Mouse (Mus musculus): Measurements from ENCODE around the gene Gk5.

The Gk5 gene

DNA sequence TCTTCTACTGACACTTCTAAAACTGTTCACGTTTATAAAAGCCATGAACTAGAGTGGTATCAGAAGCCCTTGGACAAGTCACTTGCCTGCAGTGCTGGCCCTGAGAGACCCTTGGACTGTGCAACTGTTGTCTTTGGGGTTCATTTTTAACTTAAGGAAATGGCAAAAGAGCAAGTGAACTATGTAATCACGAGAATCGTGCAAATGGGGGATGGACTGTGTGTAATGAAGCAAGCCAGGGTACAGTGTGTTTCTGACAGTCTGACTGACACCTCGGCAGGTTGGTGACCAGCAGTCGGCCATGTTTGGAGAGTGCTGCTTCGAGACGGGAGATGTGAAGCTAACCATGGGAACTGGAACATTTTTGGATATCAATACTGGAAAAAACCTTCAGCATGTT, 33.6 kb downstream of the Gk5 start:
- WGBS = 93% methylated on average over 7 of the region's 7 CpGs

DNA sequence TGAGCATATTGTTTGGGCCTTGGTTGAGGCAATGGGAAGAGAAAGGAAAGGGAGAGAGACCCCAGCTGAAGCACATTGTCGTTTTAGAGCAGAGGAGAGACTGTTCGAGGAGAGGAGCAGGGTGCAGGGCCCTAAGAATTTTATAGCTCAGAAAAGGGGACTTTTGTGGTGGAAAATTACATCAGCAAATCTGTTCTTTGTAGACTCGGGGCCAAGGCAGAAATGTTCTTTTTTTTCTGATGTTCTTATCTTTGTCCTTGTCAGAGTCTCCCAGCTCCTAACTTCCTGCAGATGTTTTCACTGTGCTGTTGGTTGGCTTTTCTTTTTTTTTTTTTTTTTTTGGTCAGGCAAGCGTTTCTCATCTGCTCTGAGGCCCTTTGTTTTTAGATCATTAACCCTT, 39.3 kb downstream of the Gk5 start:
- 63% methylated on average over 4 of the region's 4 CpGs for WGBS

GRCm38 (mm10) chr9:96159047-96159446, 39.9 kb downstream of the Gk5 start:
- WGBS = 83% methylated on average over 3 of the region's 3 CpGs

DNA sequence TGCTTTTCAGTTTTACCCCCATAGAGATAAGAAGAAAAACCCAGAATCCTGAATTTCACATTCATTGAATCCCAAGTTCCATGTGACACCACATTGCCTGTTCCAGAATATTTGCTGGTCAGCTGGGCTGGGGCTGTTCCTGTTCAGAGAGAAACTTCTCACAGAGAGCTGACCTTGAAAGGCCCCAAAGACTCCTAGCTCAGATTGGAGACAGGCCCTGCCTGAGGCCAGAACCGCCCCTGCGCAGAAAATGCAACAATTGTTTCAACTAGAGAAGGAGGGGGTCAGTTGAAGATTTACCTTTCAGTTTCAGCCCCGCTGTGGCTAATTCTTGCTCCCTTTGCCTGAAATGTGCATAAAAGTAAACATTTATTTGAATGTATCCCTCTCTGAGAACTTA, 41.6 kb downstream of the Gk5 start:
- WGBS = 86% methylated on average over 3 of the region's 3 CpGs

DNA sequence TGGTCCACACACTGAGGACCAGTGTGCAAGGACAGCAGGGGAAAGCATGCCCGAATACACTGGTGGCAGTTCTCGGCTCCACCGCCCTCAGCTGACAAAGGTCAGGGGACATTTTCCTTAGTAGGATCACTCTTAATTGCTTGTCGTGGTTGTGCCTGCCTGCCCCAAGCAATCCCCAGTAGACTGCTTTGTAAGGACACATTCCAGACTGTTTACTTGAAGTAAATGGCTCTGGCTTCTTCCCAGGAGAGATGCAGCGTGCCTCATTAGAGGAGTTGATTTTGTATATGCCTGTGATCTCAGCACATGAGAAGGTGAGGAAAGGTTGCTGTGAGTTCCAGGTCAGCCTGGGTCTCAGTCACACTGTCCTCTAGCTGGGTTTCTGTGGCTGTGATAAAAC, 43.3 kb downstream of the Gk5 start:
- WGBS = 80% methylated on average over 5 of the region's 5 CpGs

GRCm38 (mm10) chr9:96163443-96163842, 44.3 kb downstream of the Gk5 start:
- WGBS = 97% methylated on average over 7 of the region's 7 CpGs

DNA sequence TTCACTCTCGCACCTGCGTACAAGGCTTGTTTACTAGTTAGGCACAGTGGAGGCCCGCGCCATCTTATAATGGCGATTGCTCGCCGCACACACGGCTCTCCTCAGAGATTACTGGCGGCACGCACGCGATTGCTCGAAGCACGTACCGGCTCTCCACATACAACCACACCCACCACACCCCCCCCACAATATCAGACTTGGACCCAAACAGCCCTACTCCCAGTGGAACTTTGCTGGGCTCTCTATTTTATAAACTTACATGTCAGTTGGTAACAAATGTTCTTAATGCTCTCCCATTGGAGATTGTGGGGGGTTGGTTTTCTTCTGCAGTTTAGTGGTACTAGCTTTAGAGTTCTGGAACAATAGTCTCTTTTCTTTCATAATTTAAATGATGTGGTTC, 44.8 kb downstream of the Gk5 start:
- WGBS = over 99% methylated on average over 15 of the region's 15 CpGs

GRCm38 (mm10) chr9:96167168-96167585, 48.0 kb downstream of the Gk5 start:
- 44% methylated on average over 5 of the region's 5 CpGs for WGBS

DNA sequence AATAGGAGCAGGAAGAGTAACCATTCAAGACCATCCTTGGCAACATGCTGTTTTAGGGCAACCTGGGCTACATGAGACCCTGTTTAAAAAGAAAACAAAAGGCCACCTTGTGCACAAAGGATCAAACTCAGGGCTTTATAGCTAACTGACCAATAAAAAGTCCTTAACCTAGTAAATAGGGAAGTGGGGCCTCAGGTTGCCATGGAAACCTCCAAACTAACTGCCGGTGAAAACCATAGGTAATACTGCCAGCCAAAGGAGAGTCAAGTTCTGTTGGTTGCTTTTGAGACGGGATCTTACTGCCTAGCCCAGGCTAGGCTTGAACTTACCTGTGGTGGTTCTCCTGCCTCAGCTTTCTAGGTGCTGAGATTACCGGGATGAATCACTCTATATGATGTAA, 51.4 kb downstream of the Gk5 start:
- WGBS = 69% methylated on average over 3 of the region's 3 CpGs

GRCm38 (mm10) chr9:96184909-96185308, 65.7 kb downstream of the Gk5 start:
- WGBS = 85% methylated on average over 4 of the region's 4 CpGs

DNA sequence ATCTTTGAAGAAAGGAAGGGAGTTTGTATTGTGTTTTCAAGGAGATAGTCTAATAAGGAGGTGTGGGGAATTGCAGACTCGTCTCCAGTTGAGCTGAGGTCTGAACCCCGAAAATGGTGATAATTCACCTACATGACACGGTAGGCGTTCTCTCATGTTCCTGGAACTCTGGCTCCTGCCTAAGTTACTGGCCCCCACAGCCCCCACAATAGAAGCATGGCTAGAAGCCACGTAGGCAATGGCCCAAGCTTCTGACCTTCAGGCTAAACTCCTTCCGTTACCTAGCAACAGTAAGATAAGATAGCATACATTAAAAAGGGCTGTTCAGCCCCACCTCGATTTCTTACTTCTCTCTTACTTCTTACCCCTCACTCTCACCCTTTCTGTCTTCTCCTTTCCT, 67.5 kb downstream of the Gk5 start:
- WGBS = 87% methylated on average over 7 of the region's 7 CpGs

- under 1% methylated on average over 80 of the region's 81 CpGs for WGBS
Measured at GRCm38 (mm10) chr9:96195885-96196622, 76.9 kb downstream of the Gk5 start, which contains the start of gene Tfdp2. TSS of gene Tfdp2 (plus strand) at chr9:96196275.

DNA sequence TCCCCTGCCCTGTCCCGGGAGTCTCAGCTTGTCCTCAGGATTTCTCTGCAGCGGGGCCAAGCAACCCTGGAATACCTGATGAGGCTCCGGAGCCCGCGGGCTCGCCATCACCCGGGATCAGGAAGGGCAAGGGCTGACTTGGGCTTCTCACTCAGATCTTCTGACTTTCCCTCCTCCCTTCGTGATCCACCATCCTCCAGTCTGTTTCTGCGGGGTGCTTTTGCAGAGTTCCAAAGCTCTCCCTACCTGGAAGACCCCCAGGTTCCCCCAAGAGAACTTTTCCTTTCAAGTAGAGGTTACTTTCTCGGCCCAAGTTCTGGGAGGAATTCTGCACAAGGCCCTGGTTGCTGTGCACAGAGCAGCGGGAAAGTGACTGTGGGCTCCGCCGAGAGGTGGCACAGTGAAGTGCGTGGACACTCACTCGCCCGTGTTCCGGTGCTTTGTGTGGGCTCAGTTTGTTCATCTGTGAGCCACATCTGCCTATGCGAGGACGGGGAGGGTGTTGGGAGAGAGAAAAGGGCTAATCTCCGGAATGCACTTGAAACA, 77.5 kb downstream of the Gk5 start:
- under 1% methylated on average over 20 of the region's 20 CpGs for whole genome bisulfite sequencing

- 85% methylated on average over 9 of the region's 9 CpGs for WGBS
Measured at GRCm38 (mm10) chr9:96197806-96198205, 78.6 kb downstream of the Gk5 start.

- 100% methylated on average over 3 of the region's 3 CpGs for WGBS
Measured at GRCm38 (mm10) chr9:96203663-96204062, 84.5 kb downstream of the Gk5 start.

DNA sequence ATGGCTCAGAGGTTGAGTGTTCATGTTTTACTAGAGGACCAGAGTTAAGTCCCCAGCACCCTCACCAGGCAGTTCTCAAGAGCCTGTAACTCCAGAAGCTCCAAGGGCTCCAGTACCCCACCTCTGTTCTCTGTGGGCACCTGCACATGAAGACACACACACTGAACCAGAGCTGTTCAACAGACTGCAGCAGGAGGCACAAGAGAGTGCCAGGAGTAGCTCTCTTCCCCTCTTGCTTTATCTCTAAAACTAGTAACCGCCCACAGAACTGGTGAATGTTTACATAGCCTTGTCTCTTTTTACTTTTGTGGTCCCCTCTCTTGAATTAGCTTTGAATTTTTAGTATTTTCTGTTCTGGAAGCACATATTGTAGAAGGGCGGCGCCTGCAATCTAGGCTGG, 88.3 kb downstream of the Gk5 start:
- 73% methylated on average over 3 of the region's 3 CpGs for WGBS

DNA sequence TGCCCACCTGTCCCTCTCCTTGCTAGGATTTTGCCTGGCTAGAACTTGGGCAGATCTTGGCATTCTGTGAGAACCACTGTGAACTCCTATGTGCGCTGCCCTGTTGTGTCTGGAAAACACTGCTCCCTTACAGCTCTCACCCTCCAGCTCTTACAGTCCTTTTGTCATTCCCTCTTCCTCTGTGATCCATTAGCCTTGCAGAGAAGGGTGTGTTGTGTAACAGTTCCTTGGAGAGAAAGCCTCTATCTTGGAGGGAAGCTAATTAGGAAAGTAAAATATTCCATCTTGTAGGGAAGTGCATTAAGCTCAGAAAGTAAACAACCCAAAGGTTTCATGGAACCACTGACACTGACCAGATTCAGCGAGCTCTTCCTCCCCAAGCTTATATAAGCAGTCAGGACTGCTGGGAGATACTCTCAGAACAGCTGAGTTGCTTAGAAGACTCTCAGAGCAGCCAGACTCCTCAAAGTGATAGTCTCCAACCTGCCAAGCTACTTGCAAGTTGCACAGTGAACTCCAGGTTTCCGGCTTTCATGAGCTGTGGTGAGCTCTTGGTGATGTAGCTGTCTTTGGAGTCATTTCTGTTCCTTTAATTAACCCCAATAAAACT, 94.0 kb downstream of the Gk5 start:
- WGBS = 67% methylated on average over 3 of the region's 3 CpGs

GRCm38 (mm10) chr9:96214171-96214570, 95.0 kb downstream of the Gk5 start:
- 98% methylated on average over 2 of the region's 2 CpGs for WGBS

- 100% methylated on average over 1 of the region's 1 CpGs for WGBS
Measured at GRCm38 (mm10) chr9:96217299-96217698, 98.1 kb downstream of the Gk5 start.

DNA sequence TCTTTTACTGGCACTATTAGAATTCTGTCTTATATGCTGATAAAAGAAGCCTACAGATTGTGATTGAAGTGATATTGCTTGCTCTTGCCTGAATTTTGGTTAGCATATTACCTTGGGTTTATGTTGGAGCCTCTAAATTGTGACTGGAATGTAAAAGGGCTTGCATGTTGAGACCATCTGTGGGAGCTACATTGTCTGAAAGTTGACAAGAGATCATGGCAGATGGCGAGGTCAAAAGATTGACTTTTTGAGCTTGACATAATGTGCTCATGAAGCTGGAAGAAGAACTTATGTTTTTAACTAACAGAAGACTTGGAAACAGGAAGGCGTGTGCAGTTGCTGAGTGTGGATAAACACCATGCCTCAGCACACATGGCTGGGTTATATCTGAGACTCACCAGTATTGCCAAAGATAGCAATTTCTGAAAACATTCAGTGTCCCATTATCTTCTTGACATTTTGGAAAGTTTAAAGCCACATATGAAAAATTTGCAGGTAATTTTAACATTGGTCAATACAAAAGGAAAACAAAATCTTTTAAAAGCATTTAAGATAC, 100.0 kb downstream of the Gk5 start:
- WGBS = 73% methylated on average over 2 of the region's 2 CpGs

DNA sequence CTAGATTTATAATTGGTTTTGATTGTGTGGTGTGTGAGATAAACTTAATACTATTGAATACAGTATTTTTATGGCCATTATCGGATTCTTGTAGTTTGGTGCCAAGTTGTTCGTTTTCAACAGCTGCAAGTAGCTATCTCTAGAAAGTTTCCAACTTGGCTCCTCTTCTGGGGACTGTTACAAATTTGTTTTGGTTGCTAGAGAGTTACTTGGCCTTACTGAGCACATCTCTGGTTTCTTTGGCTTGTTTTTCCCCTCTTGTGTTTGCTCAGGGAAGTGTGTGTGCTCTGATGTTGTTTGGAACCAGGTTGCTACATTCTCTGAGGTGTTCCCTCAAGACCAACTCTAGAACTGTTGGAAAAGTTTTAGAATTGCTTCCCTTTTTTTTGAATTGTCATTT, 104.1 kb downstream of the Gk5 start:
- WGBS = 62% methylated on average over 2 of the region's 2 CpGs

DNA sequence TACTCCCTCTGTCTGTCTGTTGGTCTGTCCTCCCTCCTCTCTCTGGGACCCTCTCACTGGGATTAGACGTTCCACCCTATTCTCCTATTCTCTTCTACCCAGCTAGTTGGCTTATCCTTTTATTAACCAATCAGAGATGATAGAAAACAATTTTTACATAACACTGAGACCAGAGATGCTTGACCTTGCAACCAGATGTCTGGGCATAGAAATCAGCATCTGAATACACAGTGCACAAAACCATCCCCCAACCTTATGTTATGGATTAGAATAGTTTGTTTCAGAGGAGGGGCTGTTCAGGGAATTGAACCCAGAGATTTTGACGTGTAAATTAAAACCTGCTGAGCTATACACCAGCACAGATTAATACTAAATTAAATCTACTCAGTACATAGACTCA, 111.1 kb downstream of the Gk5 start:
- WGBS = 64% methylated on average over 2 of the region's 2 CpGs
